Mouse (Mus musculus) small intestine, adult 2 months (tissue): ENCODE measurements around the gene Paxbp1. TPM values are rescaled to one million over a fixed set of nuclear protein-coding genes. Genes with fewer than 3 reads are reported as not detected.
A peak's percentile ranks its signal among the peaks of the same experiment; 100 is the strongest.

Experiments used
- H3K27ac ChIP-seq: fragments of 200-500 bp; 2 replicates; pipeline ENCODE4 v1.5.1; 2012; ENCODE audit warnings: low read depth, low read length, control low read depth, inconsistent platforms; ENCODE audit not compliant: insufficient read depth
- H3K27me3 ChIP-seq: fragments of 200-500 bp; 2 replicates; pipeline ENCODE4 v1.6.1; 2012; ENCODE audit warnings: mild to moderate bottlenecking, moderate library complexity, low read length, inconsistent platforms; ENCODE audit not compliant: control insufficient read depth, insufficient read depth
- H3K36me3 ChIP-seq: fragments of 200-500 bp; 2 replicates; pipeline ENCODE4 v1.6.1; 2012; ENCODE audit warnings: mild to moderate bottlenecking, low read length, control low read depth, inconsistent platforms; ENCODE audit not compliant: control insufficient read depth, insufficient read depth
- H3K4me1 ChIP-seq: fragments of 200-500 bp; 2 replicates; pipeline ENCODE4 v1.6.1; 2012; ENCODE audit warnings: low read length, inconsistent platforms, mixed read lengths; ENCODE audit not compliant: control insufficient read depth, insufficient read depth, insufficient read length
- H3K4me3 ChIP-seq: fragments of 200-500 bp; 2 replicates; pipeline ENCODE4 v1.5.1; 2012; ENCODE audit warnings: low read depth, mild to moderate bottlenecking, control low read depth, inconsistent platforms, low read length, moderate library complexity
- CTCF ChIP-seq: fragments of 200-500 bp; IDR thresholded peaks from 2 replicates; pipeline ENCODE4 v1.5.1; 2012; ENCODE audit warnings: low read depth, mild to moderate bottlenecking, control low read depth, inconsistent platforms, low read length, moderate library complexity, mixed read lengths; ENCODE audit not compliant: insufficient replicate concordance, insufficient read length; ENCODE audit errors: extremely low read depth
- POLR2A ChIP-seq: fragments of 200-500 bp; IDR thresholded peaks from 2 replicates; pipeline ENCODE4 v1.6.1; 2012; ENCODE audit warnings: low read depth, mild to moderate bottlenecking, control low read depth, inconsistent platforms, low read length, moderate library complexity
- WGBS: fragments of 180-500 bp; shearing (Covaris S2); methylation state at CpG from one replicate; pipeline ENCODE4 v1.1.7; 2018; 5-methylcytosine and 5-hydroxymethylcytosine counted together
- polyA plus RNA-seq: library from polyadenylated mRNA; depleted of rRNA; stranded (reverse); fragments of >200 nt; gene quantifications from 2 replicates; pipeline ENCODE4 v1.2.3, GENCODE M21; 2012

The Paxbp1 gene
- polyA plus RNA-seq, 1 experiment = 7.3 TPM

GRCm38 (mm10) chr16:91009942-91010529, 34.3 kb downstream of the Paxbp1 start:
- H3K4me1 ChIP-seq = peaks cover 5% of the 10 kb centered on the region; the same call in 1 of the 2 replicates
- peak overlapping the region; percentile 90 for H3K4me3 ChIP-seq
- H3K36me3 ChIP-seq = no peaks in the 10 kb centered on the region; the same call in 1 of the 2 replicates
- no peaks in the 10 kb centered on the region for H3K27me3 ChIP-seq
- peak overlapping the region; percentile 4; the same call in 1 of the 2 replicates for H3K27ac ChIP-seq
- 1% methylated on average over 19 of the region's 19 CpGs for WGBS
- no peak for TF ChIP-seq CTCF
- TF ChIP-seq POLR2A = no peak

DNA sequence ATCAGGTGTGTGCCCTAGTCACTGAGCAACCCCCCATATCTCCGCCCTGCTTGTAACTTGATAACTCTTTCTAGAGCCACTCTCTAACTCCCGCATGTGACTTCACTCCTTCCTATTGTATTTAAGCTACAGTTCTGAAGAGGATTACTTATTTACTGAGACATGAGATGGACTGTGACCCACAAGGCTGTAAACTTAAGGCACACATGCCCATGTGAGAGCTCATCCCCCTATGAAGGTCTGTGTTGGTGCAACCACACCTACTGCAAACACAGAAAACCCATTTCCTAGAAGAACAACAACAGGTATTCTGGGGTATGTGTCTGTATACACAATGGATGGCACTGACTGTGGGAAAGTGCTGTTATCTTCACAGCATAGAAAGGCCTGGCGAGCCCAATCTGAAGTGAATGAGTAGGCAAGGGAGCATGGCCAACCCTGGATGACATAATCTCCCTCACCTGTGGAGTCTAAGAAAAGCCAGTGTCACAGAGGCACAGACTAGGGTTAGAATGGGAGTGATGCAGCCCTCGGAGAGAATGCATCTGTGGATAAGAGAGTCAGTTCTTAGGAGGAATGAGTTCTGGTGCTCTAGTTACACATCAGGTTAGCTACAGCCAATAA, 39.3 kb downstream of the Paxbp1 start:
- Histone ChIP-seq H3K36me3 (peaks cover 3% of the 10 kb centered on the region; the same call in 1 of the 2 replicates), H3K4me3 (no peak overlapping the region), H3K27me3 (no peaks in the 10 kb centered on the region), H3K27ac (peak overlapping the region; percentile 39; the same call in 1 of the 2 replicates), H3K4me1 (peaks cover 8% of the 10 kb centered on the region; the same call in 1 of the 2 replicates)
- 29% methylated on average over 4 of the region's 4 CpGs for WGBS
- TF ChIP-seq CTCF (no peak), POLR2A (no peak)

DNA sequence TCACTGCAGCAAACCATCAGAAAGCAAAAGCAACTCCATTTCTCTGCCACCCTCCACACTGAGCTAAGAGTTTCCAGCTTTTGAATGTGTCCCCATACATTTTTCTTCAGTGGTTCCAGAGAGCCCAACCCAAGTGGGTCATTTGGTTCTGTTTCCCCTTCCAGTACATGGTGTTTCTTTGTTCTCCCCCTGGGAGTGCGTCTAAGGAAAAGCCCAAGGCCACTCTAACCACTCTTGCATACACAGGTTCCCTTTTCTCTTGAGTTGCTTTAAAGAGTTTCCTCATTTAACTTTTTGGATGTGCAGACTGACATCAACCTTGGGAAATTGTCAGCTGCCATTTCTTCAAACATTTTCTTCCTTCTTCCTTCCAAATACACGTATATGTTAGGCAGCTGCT, 43.2 kb downstream of the Paxbp1 start:
- Histone ChIP-seq H3K27ac (no peak overlapping the region), H3K36me3 (0 out of 2 replicates have a peak, but pooled peaks cover 3% of the 10 kb centered on the region), H3K4me1 (peaks cover 17% of the 10 kb centered on the region; the same call in 1 of the 2 replicates), H3K4me3 (no peak overlapping the region), H3K27me3 (no peaks in the 10 kb centered on the region)
- 70% methylated on average over 2 of the region's 2 CpGs for whole genome bisulfite sequencing
- TF ChIP-seq CTCF (no peak), POLR2A (no peak)

GRCm38 (mm10) chr16:90999827-91000226, 44.5 kb downstream of the Paxbp1 start:
- Histone ChIP-seq H3K27ac (no peak overlapping the region), H3K4me1 (peaks cover 15% of the 10 kb centered on the region; the same call in 1 of the 2 replicates), H3K36me3 (0 out of 2 replicates have a peak, but pooled peaks cover 3% of the 10 kb centered on the region), H3K27me3 (no peaks in the 10 kb centered on the region), H3K4me3 (no peak overlapping the region)
- WGBS = 82% methylated on average over 4 of the region's 4 CpGs
- no peak for TF ChIP-seq POLR2A

DNA sequence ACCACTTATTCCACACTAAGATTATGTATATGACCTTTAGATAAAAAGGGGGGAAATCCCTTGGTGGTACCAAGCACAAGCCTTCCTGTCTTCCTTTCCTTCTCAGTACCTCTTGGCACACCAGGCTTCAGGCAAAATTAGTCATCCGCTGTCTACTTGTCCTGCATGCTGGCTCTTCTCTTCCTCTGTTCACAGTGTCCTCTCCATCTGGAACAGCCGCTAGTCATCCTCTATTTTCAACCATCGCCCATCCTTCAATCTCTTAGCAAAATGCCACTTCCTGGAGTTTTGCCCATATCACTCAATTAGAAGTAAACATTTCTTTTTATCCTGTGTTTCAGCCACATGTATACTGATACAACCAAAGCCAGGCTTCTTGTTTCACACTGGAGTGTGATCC, 46.5 kb downstream of the Paxbp1 start:
- 78% methylated on average over 3 of the region's 3 CpGs for WGBS
- Histone ChIP-seq H3K27ac (no peak overlapping the region), H3K4me1 (peaks cover 14% of the 10 kb centered on the region; the same call in 1 of the 2 replicates)

GRCm38 (mm10) chr16:90996327-90997243, 47.8 kb downstream of the Paxbp1 start:
- 36% methylated on average over 7 of the region's 7 CpGs for WGBS
- Histone ChIP-seq H3K27me3 (no peaks in the 10 kb centered on the region), H3K36me3 (peaks cover 5% of the 10 kb centered on the region), H3K27ac (peak overlapping the region; percentile 80), H3K4me1 (peaks cover 14% of the 10 kb centered on the region; the same call in 1 of the 2 replicates), H3K4me3 (no peak overlapping the region)
- no peak for TF ChIP-seq CTCF
- no peak for TF ChIP-seq POLR2A

More for the DNA sequence above, 46.5 kb downstream of the Paxbp1 start:
- H3K4me3 ChIP-seq = no peak overlapping the region
- TF ChIP-seq CTCF (no peak), POLR2A (no peak)
- no peaks in the 10 kb centered on the region for H3K27me3 ChIP-seq
- H3K36me3 ChIP-seq = peaks cover 3% of the 10 kb centered on the region

- Histone ChIP-seq H3K36me3 (peaks cover 15% of the 10 kb centered on the region), H3K27me3 (no peaks in the 10 kb centered on the region), H3K4me1 (peaks cover 14% of the 10 kb centered on the region; the same call in 1 of the 2 replicates), H3K4me3 (no peak overlapping the region), H3K27ac (peak overlapping the region; percentile 33; the same call in 1 of the 2 replicates)
- WGBS = 19% methylated on average over 5 of the region's 5 CpGs
- no peak for TF ChIP-seq POLR2A
Measured at GRCm38 (mm10) chr16:90995498-90995897, 48.8 kb downstream of the Paxbp1 start.
